Mouse (Mus musculus): ENCODE measurements around the gene Mpc1. TPM values are rescaled to one million over a fixed set of nuclear protein-coding genes. Genes with fewer than 3 reads are reported as not detected.
"Not testable (repeated sequence)": the region's sequence is repeated elsewhere in the genome, so short reads cannot be mapped to it uniquely, and the experiment has no call there.

Gene Mpc1
- polyA plus RNA-seq, 1 experiment from 2014 or later = 353 TPM

GRCm38 (mm10) chr17:8337159-8337558 lies 54.5 kb downstream of the Mpc1 start, which contains the start of gene Prr18:
Gene Prr18, plus strand, starts transcription at chr17:8337459.
- H3K27ac ChIP-seq (ENCODE audit: low read length); H3K36me3 ChIP-seq (ENCODE audit: control insufficient read depth, insufficient read depth); H3K9ac ChIP-seq (ENCODE audit: low read length); H3K4me3 ChIP-seq (ENCODE audit: low read length); H3K4me2 ChIP-seq (ENCODE audit: low read depth, low read length); H3K9me3 ChIP-seq (replicated peaks; ENCODE audit: control insufficient read depth, low read length); ATAC-seq (replicated peaks; ENCODE audit: extremely low read depth, insufficient read depth, low FRiP score): not testable (repeated sequence)
- H3K27me3 ChIP-seq (ENCODE audit: control insufficient read depth, insufficient read depth, low read length) = peaks cover 37% of the 10 kb centered on the region
- WGBS = no CpG with 5 or more reads among the region's 5 CpGs
- peaks cover 15% of the 10 kb centered on the region for H3K4me1 ChIP-seq (ENCODE audit: control insufficient read depth, insufficient read depth, low read length)

DNA sequence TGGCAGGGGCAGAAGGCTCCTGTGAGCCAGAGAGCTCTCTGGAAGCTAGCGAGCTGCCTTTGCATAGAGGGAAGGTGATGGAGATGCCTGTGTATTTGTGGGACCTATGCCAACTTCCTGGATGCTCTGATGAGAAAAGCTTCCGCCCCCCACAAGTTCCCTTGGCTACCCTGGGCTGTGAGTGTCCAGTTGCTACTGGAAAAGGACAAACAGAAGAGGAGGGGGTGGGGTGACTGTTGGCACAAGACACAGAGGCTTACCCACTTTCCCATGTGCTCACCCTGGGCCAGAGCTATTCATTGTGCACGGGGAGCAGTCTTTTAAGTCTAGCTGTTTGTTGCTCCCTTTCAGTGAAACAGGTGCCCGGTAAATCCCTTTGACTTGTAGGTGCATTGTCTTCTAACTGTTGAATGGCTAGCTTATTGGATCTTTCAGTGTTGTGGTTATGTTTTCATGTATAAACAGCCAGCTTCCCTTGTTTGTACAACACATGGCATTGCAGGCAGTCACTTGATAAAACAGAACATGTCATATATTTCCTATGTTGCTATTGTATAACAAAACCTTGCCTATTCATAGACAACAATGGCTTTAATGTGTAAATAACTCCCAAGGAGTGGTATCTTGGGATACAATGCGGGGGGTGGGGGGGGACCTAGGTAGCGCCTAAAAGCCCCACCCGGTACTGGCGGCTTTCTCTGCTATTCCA lies 57.1 kb downstream of the Mpc1 start:
- Histone ChIP-seq H3K4me1 (ENCODE audit: control insufficient read depth, insufficient read depth, low read length) (peaks cover 15% of the 10 kb centered on the region), H3K27me3 (ENCODE audit: control insufficient read depth, insufficient read depth, low read length) (peaks cover 47% of the 10 kb centered on the region), H3K27ac (ENCODE audit: low read length) (no peak overlapping the region), H3K4me3 (ENCODE audit: low read length) (peak overlapping the region; percentile 59), H3K36me3 (ENCODE audit: control insufficient read depth, insufficient read depth) (no peaks in the 10 kb centered on the region), H3K9me3 (replicated peaks; ENCODE audit: control insufficient read depth, low read length) (no peaks in the 10 kb centered on the region), H3K9ac (ENCODE audit: low read length) (0 out of 2 replicates have a peak overlapping the region, but pooled peaks have one; percentile 18), H3K4me2 (ENCODE audit: low read depth, low read length) (peak overlapping the region; percentile 74)
- 24% methylated on average over 8 of the region's 8 CpGs for WGBS
- no peak for ATAC-seq (replicated peaks; ENCODE audit: extremely low read depth, insufficient read depth, low FRiP score)

DNA sequence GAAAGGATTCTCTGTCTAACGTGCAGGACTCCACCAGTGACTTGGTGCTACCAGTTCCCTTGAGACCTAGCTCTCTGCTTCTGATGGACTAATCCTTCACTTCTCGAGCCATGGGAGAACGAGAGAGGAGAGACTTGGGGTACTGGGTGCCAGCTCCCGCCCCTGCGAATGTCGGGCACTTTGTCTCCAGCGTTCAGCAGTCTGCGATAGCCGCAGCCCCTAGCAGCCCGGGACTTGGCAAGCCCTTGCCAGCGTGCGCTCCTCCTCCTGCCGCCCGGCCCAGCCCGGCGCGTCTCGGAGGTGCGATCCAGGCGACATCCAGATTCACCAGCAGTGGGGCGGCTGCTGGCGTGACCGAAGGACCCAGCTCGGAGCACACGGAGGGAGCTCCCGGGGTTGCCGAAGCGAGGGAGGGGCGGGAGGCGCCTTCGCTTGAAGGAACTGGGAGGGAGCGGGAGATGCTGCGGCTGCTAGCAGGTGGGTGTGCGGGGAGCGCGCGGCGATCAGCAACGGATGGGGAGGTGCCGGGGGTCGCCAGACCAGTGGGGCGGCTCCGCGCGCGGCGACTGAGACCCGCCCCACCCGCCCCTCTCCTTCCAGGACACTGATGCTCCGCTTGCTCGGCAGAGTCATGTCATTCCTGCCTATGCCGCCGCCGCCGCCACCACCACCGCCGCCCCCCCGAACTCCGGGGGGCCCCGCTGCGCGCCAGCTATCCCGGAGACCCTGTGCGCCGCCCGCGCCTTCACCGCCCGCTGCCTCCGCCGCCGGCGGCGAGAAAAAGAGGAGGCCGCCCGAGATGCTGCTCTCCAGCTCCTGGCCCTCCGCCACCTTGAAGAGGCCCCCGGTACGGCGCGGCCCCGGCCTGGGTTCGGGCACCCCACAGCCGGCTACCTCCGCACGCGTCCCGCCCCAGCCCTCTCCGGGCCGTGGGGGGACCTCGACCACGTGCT lies 58.0 kb downstream of the Mpc1 start:
- no peaks in the 10 kb centered on the region for H3K9me3 ChIP-seq (replicated peaks; ENCODE audit: control insufficient read depth, low read length)
- H3K9ac ChIP-seq (ENCODE audit: low read length) = peak overlapping the region; percentile 18
- no peak; the same call in 1 of the 2 replicates for ATAC-seq (replicated peaks; ENCODE audit: extremely low read depth, insufficient read depth, low FRiP score)
- H3K4me2 ChIP-seq (ENCODE audit: low read depth, low read length) = peak overlapping the region; percentile 74
- WGBS = under 1% methylated on average over 71 of the region's 92 CpGs
- peak overlapping the region; percentile 59 for H3K4me3 ChIP-seq (ENCODE audit: low read length)
- H3K4me1 ChIP-seq (ENCODE audit: control insufficient read depth, insufficient read depth, low read length) = peaks cover 15% of the 10 kb centered on the region
- H3K36me3 ChIP-seq (ENCODE audit: control insufficient read depth, insufficient read depth) = no peaks in the 10 kb centered on the region
- peaks cover 47% of the 10 kb centered on the region for H3K27me3 ChIP-seq (ENCODE audit: control insufficient read depth, insufficient read depth, low read length)
- no peak overlapping the region for H3K27ac ChIP-seq (ENCODE audit: low read length)

DNA sequence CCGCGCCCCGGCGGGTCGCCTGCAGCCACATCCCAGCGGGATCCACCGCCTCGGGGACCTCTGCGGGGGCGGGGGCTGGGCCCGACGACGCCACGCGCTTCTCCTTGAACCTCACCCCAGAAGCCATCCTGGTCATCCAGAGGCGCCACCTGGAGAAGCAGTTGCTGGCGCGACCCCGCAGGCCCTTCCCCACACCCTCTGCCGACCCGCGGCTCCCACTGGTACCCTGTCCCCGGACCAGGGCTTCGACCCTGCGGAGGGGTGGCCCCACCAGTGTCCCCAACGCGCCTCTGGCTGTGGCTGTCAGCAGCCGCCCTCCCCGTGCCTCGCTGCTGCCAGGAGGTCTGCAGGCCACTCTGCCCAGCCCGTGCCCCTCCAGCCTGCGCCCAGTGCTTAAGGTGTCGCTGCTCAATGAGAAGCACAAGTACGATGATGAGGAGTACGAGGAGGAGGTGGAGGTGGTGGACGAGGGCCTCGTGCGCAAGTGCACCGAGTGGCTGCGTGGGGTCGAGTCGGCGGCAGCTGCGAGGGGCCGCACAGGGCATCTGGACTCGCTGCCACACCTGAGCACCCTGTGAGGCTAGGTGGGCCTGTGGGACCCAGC lies 58.8 kb downstream of the Mpc1 start:
- WGBS = 11% methylated on average over 46 of the region's 46 CpGs
- Histone ChIP-seq H3K36me3 (ENCODE audit: control insufficient read depth, insufficient read depth) (no peaks in the 10 kb centered on the region), H3K4me3 (ENCODE audit: low read length) (peak overlapping the region; percentile 59), H3K4me1 (ENCODE audit: control insufficient read depth, insufficient read depth, low read length) (peaks cover 15% of the 10 kb centered on the region), H3K27me3 (ENCODE audit: control insufficient read depth, insufficient read depth, low read length) (peaks cover 47% of the 10 kb centered on the region), H3K9me3 (replicated peaks; ENCODE audit: control insufficient read depth, low read length) (no peaks in the 10 kb centered on the region), H3K4me2 (ENCODE audit: low read depth, low read length) (peak overlapping the region; percentile 74), H3K27ac (ENCODE audit: low read length) (no peak overlapping the region), H3K9ac (ENCODE audit: low read length) (peak overlapping the region; percentile 18)
- ATAC-seq (replicated peaks; ENCODE audit: extremely low read depth, insufficient read depth, low FRiP score) = no peak

GRCm38 (mm10) chr17:8342706-8343105 lies 60.0 kb downstream of the Mpc1 start:
- H3K4me3 ChIP-seq (ENCODE audit: low read length) = no peak overlapping the region
- H3K27me3 ChIP-seq (ENCODE audit: control insufficient read depth, insufficient read depth, low read length) = peaks cover 47% of the 10 kb centered on the region
- WGBS = 44% methylated on average over 5 of the region's 5 CpGs
- H3K36me3 ChIP-seq (ENCODE audit: control insufficient read depth, insufficient read depth) = no peaks in the 10 kb centered on the region
- no peak overlapping the region for H3K27ac ChIP-seq (ENCODE audit: low read length)
- H3K4me2 ChIP-seq (ENCODE audit: low read depth, low read length) = no peak overlapping the region
- ATAC-seq (replicated peaks; ENCODE audit: extremely low read depth, insufficient read depth, low FRiP score) = no peak
- H3K4me1 ChIP-seq (ENCODE audit: control insufficient read depth, insufficient read depth, low read length) = peaks cover 15% of the 10 kb centered on the region
- no peaks in the 10 kb centered on the region for H3K9me3 ChIP-seq (replicated peaks; ENCODE audit: control insufficient read depth, low read length)
- H3K9ac ChIP-seq (ENCODE audit: low read length) = no peak overlapping the region

- no peak overlapping the region for H3K4me3 ChIP-seq (ENCODE audit: low read length)
- no peak overlapping the region for H3K9ac ChIP-seq (ENCODE audit: low read length)
- 80% methylated on average over 6 of the region's 6 CpGs for WGBS
- peaks cover 15% of the 10 kb centered on the region for H3K4me1 ChIP-seq (ENCODE audit: control insufficient read depth, insufficient read depth, low read length)
- no peak overlapping the region for H3K27ac ChIP-seq (ENCODE audit: low read length)
- no peak for ATAC-seq (replicated peaks; ENCODE audit: extremely low read depth, insufficient read depth, low FRiP score)
- no peaks in the 10 kb centered on the region for H3K9me3 ChIP-seq (replicated peaks; ENCODE audit: control insufficient read depth, low read length)
- H3K4me2 ChIP-seq (ENCODE audit: low read depth, low read length) = no peak overlapping the region
- peaks cover 46% of the 10 kb centered on the region for H3K27me3 ChIP-seq (ENCODE audit: control insufficient read depth, insufficient read depth, low read length)
- no peaks in the 10 kb centered on the region for H3K36me3 ChIP-seq (ENCODE audit: control insufficient read depth, insufficient read depth)
These were observed 60.7 kb downstream of the Mpc1 start for GRCm38 (mm10) chr17:8343416-8343815.

Other genes with a start within 250 kb of the Mpc1 start
- gene Gm49673, start 135.1 kb upstream of the Mpc1 start, polyA plus RNA-seq (2015; fragmentation: Nextera tagmentation; extraction: Ambion mirVana) = not detected in 2 replicates
- gene Rnaset2a, start 134.8 kb upstream of the Mpc1 start, polyA plus RNA-seq (2015; fragmentation: Nextera tagmentation; extraction: Ambion mirVana) = 31.0 and 33.9 TPM in 2 replicates
- gene Fgfr1op, start 117.4 kb upstream of the Mpc1 start, polyA plus RNA-seq (2015; fragmentation: Nextera tagmentation; extraction: Ambion mirVana) = 27.4 and 31.0 TPM in 2 replicates
- 0.46 and 0.64 TPM in 2 replicates for gene Ccr6, start 46.9 kb upstream of the Mpc1 start, polyA plus RNA-seq (2015; fragmentation: Nextera tagmentation; extraction: Ambion mirVana)
- gene Sft2d1, start 28.2 kb downstream of the Mpc1 start, polyA plus RNA-seq (2015; fragmentation: Nextera tagmentation; extraction: Ambion mirVana) = 53.6 and 61.0 TPM in 2 replicates
- 0.21 and 0.30 TPM in 2 replicates for gene Prr18, start 54.6 kb downstream of the Mpc1 start, polyA plus RNA-seq (2015; fragmentation: Nextera tagmentation; extraction: Ambion mirVana)
- 1.3 and 2.3 TPM in 2 replicates for gene T2, start 73.1 kb downstream of the Mpc1 start, polyA plus RNA-seq (2015; fragmentation: Nextera tagmentation; extraction: Ambion mirVana)
- 0.16 and 0.35 TPM in 2 replicates for gene T, start 151.5 kb downstream of the Mpc1 start, polyA plus RNA-seq (2015; fragmentation: Nextera tagmentation; extraction: Ambion mirVana)
- gene Pde10a, start 242.5 kb downstream of the Mpc1 start, polyA plus RNA-seq (2015; fragmentation: Nextera tagmentation; extraction: Ambion mirVana) = 1.1 and 1.9 TPM in 2 replicates

Measured in heart, embryonic 16.5 days (tissue).